Mouse (Mus musculus) embryonic fibroblast, embryonic 13.5 days (primary cell): ENCODE data around the gene Gm20388. TPM values are rescaled to one million over a fixed set of nuclear protein-coding genes. Genes with fewer than 3 reads are reported as not detected.

Experiments
- H3K27ac ChIP-seq: 2 replicates; pipeline ENCODE4 v1.5.1; 2012; ENCODE audit warnings: low read length, control low read depth, inconsistent platforms; ENCODE audit not compliant: insufficient read depth
- H3K4me1 ChIP-seq: 2 replicates; pipeline ENCODE4 v1.6.1; 2011; ENCODE audit warnings: low read length; ENCODE audit not compliant: control insufficient read depth, insufficient read depth
- H3K4me3 ChIP-seq: 2 replicates; pipeline ENCODE4 v1.5.1; 2011; ENCODE audit warnings: mild to moderate bottlenecking, control low read depth, low read length; ENCODE audit not compliant: insufficient read depth
- CTCF ChIP-seq: IDR thresholded peaks from 2 replicates; pipeline ENCODE4 v1.5.1; 2011; ENCODE audit warnings: mild to moderate bottlenecking, control low read depth, low read length, moderate library complexity, borderline replicate concordance; ENCODE audit not compliant: insufficient read depth
- POLR2A ChIP-seq: IDR thresholded peaks from 2 replicates; pipeline ENCODE4 v1.6.1; 2011; ENCODE audit warnings: low read depth, mild to moderate bottlenecking, control low read depth, low read length, moderate library complexity
- polyA plus RNA-seq: library from polyadenylated mRNA; stranded (reverse); fragments of >200 nt; gene quantifications from 2 replicates; pipeline ENCODE4 v1.2.4, GENCODE M21; 2011; ENCODE audit warnings: low read depth; ENCODE audit not compliant: missing spikeins, insufficient read length

The Gm20388 gene
- polyA plus RNA-seq, 1 experiment = 82.8 TPM

DNA sequence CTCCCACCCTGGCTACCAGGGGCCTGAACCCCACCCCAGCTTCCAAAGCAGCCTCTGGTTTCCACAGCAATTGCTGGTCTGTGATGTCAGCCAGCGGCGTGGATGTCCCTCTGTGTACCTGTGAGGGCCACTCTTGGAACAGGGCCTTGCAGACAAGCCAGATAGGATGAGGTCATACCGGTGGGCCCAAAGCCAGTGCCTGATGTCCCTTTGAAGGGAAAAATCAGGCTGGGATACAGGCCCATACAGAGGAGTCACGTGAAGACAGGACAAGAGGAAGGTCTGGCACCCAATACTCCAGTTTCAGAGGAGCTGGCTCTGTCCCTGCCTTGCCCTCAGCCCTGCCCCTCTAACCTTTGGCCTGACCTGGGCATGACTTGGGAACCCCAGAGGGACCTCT, 2289.2 kb downstream of the Gm20388 start:
- Histone ChIP-seq H3K4me3 (no peak overlapping the region), H3K4me1 (no peaks in the 10 kb centered on the region), H3K27ac (no peak overlapping the region)
- TF ChIP-seq CTCF = no peak
- TF ChIP-seq POLR2A = no peak

DNA sequence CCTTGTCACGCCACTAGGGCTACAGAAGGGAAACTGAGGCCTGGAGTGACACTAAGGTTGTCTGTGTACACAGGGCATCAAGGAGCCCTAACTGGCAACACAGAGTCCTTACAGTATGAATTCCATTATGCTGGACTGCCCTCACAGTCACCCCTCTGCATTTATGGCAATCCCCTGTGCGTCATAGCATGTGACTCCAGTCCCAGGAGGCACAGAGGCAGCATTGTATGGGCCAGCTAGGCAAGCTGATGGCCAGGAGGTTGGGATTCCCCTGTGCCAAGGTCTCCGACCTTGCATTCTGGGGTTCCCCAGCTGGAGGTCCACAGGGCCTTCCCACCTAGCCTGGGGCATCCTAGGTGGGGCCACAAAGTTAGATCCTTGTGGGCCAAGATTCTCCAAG, 2300.9 kb downstream of the Gm20388 start:
- H3K4me1 ChIP-seq = no peaks in the 10 kb centered on the region
- no peak overlapping the region for H3K27ac ChIP-seq
- TF ChIP-seq POLR2A = no peak
- TF ChIP-seq CTCF = no peak
- H3K4me3 ChIP-seq = no peak overlapping the region

DNA sequence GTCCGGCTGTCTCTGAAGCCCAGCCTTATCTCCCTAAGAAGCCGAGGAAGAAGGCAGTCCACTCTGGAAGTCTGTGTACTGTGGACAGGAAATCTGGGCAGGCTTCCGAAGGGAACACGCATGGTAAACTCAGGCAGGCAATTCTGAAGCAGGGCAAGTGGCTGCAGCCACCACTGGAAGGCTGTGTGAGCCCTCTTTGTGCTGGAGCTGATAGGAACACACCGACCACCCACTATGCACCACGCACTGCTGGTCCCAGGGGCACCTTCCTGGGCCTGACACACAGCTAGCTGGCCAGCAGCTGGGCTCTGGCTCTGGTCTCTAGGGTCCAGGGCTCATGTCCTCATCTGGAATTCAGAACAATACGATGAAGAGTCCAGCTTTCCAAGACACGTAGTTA, 2305.0 kb downstream of the Gm20388 start:
- H3K27ac ChIP-seq = no peak overlapping the region
- no peaks in the 10 kb centered on the region for H3K4me1 ChIP-seq
- TF ChIP-seq POLR2A = no peak
- no peak for TF ChIP-seq CTCF
- no peak overlapping the region for H3K4me3 ChIP-seq

DNA sequence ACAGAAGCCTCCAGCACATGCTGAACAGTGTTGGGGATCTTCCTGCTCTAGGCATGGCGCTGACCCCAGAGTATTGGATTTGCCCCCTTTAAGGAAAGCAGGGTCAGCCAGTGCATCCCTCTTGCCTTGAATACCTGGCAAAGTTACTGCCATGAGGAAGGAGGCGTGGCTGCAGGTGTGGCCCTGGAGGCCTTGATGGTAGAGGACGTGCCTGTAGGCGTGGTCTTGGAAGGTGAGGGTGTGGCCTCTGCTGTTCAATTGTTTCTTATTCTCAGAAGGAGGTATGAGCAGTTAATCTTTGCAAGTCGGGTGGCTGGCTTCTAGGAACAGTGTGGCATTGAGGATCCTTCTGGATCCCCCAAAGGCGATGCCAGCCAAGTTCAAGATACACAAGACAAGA, 2305.8 kb downstream of the Gm20388 start:
- H3K4me1 ChIP-seq = no peaks in the 10 kb centered on the region
- H3K4me3 ChIP-seq = no peak overlapping the region
- H3K27ac ChIP-seq = no peak overlapping the region
- TF ChIP-seq POLR2A (no peak), CTCF (no peak)

DNA sequence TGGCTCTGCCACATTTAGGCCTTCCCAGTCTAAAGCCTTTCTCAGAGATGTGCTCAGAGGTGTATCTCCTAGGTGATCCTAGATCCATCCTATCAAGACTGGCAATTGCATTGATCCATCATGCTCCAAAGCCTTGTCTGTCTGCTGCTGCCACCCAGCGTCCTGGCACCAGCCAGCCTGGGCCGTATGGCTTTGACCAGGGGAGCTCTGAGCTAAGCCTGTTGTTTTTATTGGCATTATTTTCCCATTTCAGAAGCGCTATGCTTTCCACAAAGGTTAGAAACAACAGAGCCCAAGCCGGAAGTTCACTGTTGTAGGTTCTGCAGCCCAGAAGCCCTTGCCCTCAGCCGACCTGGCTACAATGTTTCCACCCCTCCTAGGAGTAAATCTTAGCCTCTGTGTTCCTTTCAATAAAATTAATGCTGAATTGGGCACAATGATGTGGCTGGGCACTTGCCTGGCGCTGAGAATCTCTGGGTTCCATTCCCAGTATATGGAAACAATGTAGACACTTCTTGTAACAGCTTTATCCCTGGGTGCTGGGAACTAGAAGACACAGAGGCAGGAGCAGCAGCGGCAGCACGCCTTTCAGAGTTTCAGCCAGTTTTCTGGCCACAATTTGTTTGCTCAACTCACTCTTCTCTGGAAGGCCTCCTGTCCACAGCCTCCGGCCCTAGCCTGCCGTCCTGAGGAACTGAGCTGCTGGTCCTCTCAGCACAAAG, 2307.0 kb downstream of the Gm20388 start:
- Histone ChIP-seq H3K27ac (no peak overlapping the region), H3K4me3 (no peak overlapping the region), H3K4me1 (no peaks in the 10 kb centered on the region)
- TF ChIP-seq CTCF (no peak), POLR2A (no peak)

DNA sequence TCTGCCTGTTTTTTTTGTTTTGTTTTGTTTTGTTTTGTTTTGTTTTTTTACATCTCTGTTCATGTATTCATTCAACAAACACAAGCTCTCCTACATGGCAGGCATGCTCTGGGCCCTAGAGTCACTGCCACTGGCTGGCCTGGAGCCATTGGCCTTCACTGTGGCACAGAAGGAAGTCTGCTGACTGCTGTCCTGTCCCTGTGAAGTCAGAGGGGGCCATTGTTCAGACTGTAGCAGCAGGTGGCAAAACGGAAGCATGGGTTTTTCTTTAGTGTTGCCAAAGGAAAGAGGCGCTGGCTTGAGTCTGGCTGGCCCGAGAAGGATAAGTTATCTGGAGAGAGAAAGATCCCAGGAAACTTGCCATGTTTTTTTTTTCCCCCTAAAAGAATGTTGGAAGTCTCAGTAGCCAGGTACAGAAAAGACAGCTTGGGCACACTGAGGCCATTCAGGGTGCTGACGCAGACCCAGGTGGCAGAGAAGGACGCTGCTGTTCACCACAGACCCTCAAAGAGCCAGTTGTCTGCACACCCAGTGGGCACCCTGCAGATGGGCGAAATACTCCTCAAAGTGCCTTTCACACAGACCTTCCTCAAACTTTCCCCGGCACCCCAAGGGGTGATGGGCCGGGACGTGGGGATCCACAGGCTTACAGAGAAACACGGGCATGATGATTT, 2313.5 kb downstream of the Gm20388 start:
- Histone ChIP-seq H3K4me1 (peaks cover 5% of the 10 kb centered on the region), H3K4me3 (no peak overlapping the region), H3K27ac (peak overlapping the region; percentile 14; the same call in 1 of the 2 replicates)
- TF ChIP-seq CTCF (no peak), POLR2A (no peak)

DNA sequence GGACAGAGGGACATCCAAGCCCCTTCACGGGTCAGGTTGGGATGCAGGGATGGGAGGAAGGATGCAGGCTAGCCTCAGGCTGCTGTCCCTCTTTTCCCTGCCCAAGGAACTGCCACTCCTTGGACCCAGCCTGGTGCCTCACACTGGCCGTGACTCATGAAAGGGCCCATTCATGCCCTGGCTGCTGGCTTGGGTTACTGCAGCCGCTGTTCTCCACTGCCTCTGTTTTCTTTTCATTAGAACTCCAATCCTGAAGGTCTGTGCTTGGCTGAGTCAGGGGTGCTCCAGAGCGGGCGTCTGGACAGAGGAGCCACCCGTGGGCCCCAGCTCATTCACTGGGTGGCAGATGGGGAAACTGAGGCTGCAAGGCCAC, 2314.0 kb downstream of the Gm20388 start:
- H3K4me3 ChIP-seq = no peak overlapping the region
- peak overlapping the region; percentile 62 for H3K27ac ChIP-seq
- H3K4me1 ChIP-seq = peaks cover 5% of the 10 kb centered on the region
- 0 out of 2 replicates have a peak, but pooled peaks have one; percentile 18 for TF ChIP-seq CTCF
- TF ChIP-seq POLR2A = no peak

DNA sequence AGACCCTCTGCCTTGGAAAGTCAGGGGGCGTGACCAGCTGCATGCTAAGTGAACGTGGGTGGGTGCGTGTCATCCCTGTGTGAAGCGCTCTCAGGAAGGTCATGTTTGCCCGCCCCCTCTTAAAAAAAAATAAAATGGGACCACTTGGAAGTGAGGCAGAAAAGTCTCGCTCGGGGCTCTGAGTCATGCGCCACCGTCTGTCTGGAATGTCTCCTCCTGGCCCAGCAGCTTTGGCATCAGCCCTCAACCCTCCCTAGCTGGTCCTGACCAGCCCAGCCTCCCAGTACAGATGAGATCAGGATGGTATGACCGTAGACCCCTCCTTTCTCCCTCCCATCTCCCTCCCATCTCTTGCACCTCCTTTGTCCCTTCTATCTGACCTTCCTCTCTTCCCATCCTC, 2314.8 kb downstream of the Gm20388 start:
- H3K4me3 ChIP-seq = no peak overlapping the region
- H3K4me1 ChIP-seq = peaks cover 5% of the 10 kb centered on the region
- H3K27ac ChIP-seq = peak overlapping the region; percentile 62
- no peak for TF ChIP-seq CTCF
- no peak for TF ChIP-seq POLR2A

DNA sequence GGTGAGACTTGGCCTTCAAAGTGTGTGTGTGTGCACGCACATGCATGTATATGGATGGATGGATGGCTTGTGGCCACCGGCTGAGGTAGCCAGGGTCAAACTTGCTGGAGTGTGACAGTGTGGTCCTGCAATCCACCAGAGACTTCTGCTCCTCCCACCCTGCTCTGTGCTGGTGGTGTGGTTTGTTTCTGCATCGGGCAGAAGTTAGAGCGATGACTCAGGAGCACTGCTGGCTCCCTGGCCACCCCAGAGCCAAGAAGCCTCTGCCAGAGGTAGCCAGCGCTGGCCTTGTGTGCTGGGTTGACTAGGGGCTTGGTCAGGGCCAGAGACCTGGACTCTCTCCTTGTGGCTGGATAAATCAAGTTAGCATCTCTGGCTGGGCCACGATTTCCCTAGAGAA, 2316.7 kb downstream of the Gm20388 start:
- TF ChIP-seq POLR2A (peak; percentile 6; the same call in 1 of the 2 replicates), CTCF (no peak)
- no peak overlapping the region for H3K4me3 ChIP-seq
- H3K4me1 ChIP-seq = peaks cover 7% of the 10 kb centered on the region
- H3K27ac ChIP-seq = no peak overlapping the region
